Mouse (Mus musculus): Measurements from ENCODE around the gene Ly6g6d.

DNA sequence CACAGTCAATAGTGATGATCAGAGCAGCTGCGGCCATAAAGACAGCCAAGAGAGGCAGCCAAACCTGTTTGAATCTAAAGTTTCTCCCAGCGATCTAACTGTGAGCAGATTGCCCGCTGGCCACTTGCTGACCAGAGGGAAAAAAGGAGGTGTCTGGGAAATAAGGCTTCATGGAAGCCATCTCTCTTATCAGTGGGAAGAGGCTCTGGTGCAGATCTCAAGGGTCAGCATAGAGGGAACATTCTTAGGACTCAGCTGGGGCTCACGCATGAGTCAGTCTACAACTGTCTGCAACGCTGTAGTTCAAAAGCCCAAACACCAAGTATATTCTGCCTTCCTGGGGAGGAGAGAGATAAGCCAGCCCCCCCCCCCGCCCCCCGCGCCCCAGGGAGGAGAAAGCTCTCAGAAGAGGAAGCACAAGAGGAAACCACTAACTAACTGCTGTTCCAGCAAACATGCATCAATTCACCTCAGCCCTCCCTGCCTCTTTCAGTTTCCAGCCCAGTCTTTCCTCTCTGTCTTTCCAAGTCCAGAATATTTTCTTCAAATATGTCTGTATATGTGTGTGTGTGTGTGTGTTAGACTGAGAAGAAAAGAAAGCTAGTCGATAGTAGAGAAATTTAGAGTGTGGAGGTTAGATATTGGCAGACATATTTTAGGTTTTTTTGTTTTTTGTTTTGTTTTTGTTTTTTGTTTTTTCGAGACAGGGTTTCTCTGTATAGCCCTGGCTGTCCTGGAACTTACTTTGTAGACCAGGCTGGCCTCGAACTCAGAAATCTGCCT, 29.5 kb downstream of the Ly6g6d start:
- no peak for TF ChIP-seq CTCF (IDR thresholded peaks at IDR 0.05; ENCODE audit: extremely low read depth, insufficient read depth, insufficient read length, insufficient replicate concordance)
- no peak; the same call in 1 of the 2 replicates for TF ChIP-seq POLR2A (IDR thresholded peaks at IDR 0.05; ENCODE audit: low read depth, low read length)

All from spleen, adult 2 months (tissue).